Mouse (Mus musculus) c-Kit-positive CD71-positive TER-119-positive erythroid progenitor cells, embryonic 14.5 days (primary cell): ENCODE data around the gene Cdc14a.
A peak's percentile ranks its signal among the peaks of the same experiment; 100 is the strongest.

Source experiments
- DNase-seq: peaks from one replicate; pipeline ENCODE4 v3.0.0-alpha.2; 2013; ENCODE audit warnings: low spot score

The Cdc14a gene

DNA sequence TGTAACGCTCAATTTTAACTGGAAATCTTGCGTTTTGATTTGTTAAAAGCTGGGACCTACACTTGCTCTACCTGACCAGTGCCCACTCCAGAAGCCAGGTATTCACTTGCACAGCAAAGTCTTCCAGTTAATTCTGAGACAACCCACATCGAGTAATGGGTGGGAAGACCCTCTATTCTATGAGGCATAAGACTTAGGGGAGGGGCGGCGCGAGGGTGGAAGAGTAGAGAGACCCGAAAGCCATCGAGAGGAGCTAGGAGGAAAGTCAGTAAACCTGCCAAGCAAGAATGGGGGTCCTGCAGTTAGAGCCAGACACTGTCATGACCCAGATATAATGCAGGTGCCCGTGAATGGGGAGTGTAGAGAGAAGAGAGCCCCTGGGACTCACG, 96.2 kb downstream of the Cdc14a start:
- DNase-seq, result no peak

DNA sequence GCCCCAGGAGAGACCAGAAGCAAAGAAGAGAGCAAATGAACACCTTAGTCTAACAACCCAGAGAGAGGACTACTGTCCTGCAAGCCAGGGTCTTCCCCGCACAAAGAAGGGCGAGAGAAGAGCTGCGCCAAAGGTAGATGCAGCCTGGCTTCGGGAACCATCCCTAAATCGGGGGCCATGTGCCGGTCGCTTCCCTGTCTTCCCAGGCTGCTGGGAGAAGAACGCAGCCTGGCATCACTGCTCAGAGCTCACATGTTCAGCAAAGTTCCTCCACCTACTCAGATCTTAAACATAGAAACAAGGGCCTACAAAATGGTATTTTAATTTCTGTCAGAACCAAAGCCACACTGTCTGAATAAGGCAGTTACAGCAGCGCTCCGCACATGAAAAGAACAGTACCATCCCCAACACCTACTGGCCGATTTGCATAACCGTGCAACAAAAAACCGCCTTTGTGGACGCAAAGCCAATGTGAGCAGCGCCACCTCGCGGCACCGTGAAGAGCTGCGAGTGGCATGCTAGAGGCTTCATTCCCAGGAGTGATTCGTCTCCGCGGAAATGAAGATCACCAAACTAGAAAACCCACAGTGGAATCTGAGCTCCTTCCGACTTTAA, 96.7 kb downstream of the Cdc14a start:
- DNase-seq, result peak; percentile 63

DNA sequence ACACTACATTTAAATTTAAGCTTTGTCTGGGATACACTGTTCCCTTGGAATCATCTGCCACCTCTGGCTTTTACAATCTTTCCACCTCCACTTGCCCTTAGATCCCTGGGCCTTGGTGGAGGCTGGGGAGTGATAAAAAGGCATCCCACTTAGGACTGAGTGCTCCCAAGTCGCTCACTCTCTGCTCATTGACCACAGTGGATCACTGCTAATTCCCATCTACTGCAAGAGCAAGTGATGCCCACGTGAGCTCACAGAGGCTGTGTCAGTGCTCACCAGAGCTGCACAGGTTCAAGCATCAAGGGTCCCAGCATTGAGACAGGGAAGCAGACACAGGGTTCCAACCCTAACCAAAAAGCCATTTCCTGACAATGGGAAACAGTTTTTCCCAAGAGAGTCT, 98.3 kb downstream of the Cdc14a start:
- no peak for DNase-seq

DNA sequence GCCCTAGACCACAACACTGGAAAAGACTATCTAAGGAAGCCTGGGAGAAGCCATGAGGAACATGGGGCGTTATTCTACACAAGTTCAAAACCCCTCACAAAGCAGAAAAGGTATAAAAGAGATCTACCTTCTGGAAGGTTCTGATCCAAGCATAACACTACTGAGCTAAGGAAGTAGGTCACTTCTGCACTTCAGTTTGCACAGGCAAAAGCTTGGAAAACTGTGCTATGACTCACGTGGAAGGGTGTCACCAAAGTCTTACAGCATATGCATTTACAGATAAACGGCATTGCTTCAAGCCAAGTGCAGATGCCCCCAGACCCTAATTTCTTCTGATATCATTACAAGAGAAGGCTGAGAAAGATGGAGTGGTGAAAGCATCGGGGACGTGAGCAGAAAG, 104.1 kb downstream of the Cdc14a start:
- DNase-seq, result no peak

DNA sequence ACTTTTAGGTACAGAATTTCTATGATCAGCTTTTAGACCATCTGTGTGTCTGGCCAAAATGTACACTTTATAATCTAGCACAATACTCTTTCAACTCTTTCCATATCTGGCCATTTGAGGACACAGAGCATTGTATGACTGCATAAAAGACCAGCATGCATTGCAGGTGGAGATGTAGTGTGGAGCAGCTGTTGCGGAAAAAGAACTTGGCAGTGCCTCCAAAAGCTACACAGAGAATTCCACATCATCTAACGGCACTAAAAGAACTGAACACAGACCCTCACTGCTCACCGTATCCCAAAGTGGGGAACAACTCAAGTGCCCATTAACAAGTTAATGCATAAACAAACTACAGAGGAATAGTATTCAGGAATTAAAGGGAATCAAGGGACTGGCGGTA, 112.0 kb downstream of the Cdc14a start:
- no peak for DNase-seq

DNA sequence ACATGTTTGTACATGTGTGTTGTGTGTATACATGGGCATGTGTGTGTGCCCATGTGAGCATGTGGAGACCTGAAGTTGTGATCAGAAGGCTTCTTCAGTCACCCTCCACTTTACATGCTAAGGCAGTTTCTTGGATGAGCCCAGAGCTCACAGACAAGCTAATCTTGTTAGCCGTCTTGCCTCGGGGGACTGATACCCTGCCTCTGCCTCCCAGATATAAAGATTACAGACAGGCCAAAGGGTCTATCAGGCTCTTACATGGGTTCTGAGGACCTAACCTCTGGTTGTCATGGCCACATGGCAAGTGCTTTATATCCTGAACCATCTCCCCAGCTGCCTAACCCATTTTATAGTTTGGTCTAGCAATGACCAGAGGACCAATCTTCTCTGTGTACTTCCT, 112.7 kb downstream of the Cdc14a start:
- DNase-seq, result no peak

DNA sequence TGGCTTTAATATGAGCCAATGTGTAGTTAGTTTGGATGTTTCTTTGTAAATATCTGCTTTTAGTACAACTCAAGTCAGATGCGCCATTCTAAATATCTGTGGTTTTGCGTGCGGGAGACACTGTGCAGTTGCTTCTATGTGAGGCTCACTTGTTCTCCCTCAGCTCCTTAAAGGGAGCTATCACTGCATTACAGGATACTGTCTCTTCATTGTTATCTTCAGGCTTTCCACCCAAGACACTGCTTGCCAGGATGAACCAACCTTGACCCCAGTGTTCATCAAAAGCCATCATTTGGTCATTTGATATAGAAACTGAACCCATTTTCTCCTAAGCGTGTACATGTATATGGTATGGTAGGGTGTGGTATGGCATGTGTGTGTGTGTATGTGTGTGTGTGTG, 113.2 kb downstream of the Cdc14a start:
- DNase-seq, result no peak

DNA sequence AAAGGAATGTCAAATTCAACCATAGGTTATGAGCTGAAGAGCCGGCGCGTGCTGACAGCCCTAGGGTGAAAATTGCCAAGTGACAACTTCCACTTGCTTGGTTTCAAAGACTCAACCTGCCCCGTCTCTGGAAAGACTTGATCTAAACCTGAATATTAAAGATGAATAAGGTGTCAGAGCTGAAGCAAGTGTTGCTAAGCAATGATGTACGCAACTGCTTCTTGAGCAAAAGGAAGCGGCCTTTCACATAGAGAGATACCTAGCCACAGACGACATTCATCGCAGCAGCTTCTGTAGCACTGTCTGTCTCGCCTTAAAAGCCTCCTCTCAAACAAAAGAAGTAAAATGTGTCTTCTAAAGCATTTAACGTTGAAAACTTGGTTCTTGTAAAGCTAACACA, 113.8 kb downstream of the Cdc14a start:
- no peak for DNase-seq

DNA sequence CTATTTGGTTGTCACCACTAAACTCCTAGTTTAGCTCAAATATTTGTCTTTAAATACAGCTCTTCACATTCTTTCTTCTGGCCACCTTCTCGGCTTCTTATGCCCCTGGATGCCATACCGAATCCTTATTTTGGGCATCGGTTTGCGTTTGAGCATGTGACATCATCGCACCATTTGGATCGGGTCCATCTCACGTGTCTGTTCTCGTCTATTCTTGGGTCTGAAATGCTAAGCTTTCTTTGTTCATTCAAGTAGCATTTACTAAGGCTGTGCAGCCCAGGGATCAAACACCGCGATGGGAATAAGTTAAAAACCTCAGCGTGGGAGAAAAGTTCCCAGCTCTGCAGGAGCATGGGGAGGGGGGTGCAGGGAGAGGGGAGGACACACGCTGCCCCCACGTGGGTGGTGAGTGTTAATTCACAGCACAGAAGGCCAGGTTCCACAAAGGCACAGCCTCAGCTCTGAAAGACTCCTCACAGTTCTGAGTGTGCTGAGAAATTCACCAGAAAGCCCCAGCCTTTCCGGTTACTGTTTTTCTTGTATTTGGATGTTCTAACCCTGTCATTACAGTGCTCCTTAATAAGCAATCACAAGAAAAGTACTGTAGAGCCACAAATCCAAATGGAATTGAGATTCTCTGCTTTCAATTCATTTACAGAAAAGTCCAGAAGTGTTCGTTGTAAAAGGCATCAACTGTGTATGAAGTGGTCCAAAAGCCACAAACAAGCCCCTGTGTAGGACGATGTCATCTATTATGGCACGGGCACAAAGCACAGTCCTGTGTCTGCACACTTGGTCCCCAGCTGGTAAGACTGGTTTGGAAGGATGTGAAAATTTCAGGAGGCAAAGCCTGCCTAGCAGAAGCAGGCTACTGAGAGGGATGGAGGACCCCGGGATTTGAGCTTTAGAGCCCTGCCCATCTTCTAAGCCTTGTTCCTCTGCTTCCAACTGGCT, 118.8 kb downstream of the Cdc14a start:
- no peak for DNase-seq

DNA sequence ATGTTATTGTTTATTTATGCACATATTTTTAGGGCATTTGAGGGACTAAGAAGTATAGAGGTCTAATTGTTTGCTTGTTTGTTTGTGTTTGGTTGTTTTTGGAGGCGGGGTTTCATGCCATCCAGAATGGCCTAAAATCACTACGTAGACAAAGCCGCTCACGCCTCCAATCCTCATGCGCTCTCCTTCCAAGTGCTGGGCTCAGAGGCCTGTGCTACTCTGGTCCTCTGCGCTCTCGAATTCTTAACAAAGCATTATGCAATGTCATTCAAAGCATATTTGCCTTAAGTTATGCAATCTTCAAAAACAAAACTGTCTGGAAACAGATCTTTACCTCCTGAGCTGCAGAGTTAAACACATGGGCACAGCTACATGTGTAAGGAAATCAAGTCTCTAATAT, 121.3 kb downstream of the Cdc14a start:
- DNase-seq, result no peak

DNA sequence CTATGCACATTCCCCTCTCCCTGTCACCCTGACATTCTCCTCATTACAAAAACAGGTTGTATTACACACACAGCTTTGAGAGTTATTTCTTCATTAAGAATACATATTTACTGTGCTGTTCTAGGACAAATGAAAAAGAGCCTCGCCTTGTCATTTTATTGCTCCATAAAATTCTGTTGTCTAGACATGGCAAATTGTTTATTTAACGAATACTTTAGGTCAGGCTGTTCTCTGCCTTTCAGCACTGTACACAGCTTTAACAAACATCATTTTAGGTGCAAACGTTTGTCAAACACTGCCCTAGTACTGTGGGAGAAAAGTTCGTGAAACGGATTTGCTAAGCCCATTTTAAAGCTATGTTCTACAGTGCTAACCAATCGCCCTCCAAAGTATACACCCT, 122.1 kb downstream of the Cdc14a start:
- no peak for DNase-seq

DNA sequence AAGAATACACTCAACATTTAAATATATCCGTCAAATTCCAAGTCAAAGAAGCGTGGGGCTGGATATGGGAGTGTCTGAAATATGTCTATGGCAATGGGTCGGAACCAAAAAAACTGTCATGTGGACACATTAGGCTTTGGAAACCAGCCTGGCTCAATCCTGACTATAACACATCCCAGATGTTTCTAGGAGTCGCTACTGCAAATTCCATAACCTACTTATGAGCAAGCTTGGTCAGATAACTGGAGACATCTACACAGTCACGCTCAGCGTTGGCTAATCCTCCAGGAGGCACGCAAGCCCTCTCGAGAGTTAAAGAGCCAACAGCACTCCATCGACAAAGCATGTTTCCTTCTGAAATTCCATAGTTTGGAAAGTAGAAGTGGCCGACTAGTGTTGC, 125.1 kb downstream of the Cdc14a start:
- no peak for DNase-seq

DNA sequence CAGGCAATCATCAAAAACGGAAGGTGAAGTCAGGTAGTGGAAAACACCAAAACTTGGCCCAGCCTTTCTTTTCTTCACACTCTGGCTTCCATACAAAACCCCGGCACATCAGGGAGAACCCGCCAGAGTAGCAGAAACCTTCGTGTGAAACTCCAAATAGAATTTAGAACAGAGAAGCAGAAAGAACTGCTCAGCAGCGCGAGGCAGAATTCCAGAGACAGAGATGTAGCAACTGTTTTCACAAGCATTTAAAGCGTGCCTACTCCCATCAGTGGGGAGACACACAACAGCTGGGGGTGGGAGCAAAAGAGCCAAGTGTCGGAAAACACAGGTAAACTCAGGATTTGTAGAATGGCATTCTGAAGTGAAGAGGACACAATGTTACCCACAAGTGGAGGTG, 125.8 kb downstream of the Cdc14a start:
- no peak for DNase-seq

DNA sequence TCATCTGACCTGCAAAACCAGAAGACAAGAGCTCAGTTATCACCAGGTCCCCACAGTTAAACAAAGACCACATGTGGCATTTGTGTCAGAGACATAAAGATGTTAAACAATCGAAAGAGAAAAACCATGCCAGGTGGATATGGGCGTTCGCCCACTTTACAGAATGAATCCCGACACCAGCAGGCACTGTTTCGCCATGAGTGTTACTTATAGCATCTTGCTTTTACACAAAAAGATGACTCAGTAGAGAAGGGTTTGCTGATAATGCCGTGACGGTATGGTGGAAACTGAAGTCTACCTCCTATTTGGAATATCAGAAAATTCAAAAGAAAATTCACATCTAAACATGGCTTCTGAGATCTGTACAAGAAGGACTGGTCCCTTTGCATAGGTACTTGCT, 126.7 kb downstream of the Cdc14a start:
- no peak for DNase-seq

DNA sequence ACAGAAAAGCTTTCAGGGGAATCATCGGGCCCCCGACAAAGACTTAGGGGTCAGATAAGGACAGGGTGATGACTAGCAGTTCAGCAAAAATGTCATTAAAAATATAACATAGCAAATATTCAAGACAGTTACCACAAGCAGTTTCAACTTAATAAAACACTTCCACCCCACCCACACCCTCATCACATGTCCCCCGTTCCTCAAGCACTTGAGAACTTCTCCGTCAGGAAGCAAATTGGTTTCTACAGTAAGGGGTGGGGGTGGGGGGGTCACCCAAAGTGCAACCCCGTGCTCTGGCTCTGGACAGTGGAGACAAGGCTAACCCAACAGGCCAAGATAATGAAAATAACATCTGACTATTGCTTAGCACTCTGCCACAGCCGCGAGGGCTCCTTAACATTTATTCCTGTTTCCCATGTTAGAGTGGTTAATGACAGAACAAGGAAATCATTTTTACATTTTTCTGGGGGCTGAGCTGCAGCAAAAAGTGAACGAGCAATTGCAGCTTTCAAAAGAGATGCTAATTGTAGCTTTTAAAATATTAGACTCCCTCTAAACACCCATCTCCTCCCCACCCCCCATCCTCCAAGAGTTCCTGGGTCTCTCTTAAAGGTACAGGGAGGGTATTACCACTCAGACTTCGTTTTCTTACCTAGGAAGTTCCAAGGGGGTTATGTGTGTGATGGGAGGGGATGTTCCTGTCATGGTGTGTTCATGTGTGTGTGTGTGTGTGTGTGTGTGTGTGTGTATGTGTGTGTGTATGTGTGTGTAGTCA, 133.6 kb downstream of the Cdc14a start:
- DNase-seq, result no peak

DNA sequence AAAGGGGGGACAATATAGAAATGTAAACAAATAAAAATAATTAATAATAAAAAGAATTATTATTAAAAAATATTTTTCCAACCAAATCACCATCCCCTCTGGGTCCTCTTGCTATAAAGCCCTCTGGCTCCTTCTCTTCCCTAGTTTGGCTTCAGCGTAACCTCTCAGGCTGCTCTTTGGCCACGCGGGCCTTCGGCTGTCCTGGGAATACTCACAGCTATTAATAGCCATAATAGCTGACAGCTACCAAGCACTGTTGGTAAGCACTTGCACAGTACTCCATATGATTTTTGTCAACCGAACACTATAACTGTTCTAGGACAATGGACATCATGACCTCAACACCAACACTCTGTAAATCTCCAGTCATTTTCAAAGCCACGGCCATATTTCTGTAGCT, 135.0 kb downstream of the Cdc14a start:
- DNase-seq, result no peak

DNA sequence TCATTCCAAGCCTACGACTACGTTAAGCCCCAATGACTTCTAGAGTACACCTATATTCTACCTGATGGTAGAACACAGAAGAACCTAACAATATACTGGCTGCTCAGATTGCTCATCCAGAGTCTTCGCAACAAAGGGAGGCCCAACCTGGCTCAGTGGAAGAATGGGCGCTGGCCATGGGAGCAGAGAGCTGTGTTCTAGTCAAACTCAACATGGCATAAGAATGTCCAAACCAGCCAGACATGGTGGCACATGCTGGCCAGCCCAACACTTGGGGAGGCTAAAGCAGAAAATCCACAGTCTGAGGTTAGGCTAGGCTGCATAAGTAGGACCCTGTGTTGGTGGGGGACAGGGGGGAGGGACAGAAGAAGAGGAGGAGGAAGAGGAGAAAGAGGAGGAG, 139.1 kb downstream of the Cdc14a start:
- DNase-seq, result no peak

DNA sequence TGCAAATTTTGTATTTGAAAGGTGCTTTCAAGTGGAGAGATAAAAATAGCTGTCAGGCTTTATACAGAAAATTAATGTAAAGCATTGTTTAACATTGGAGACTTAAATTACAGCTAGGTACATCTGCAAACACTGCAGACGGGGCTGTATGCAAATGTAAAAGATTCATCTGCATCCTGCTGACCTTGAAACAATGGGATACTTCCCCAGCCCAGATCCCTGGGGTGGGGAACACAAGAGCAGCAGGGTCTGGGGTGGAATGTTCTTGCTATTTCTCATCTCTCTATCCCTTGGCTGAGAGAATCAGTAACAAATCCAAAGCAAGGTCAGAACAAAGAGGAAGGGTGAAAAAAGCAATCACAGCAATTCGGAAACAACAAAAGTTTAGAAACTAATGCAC, 139.8 kb downstream of the Cdc14a start:
- no peak for DNase-seq

DNA sequence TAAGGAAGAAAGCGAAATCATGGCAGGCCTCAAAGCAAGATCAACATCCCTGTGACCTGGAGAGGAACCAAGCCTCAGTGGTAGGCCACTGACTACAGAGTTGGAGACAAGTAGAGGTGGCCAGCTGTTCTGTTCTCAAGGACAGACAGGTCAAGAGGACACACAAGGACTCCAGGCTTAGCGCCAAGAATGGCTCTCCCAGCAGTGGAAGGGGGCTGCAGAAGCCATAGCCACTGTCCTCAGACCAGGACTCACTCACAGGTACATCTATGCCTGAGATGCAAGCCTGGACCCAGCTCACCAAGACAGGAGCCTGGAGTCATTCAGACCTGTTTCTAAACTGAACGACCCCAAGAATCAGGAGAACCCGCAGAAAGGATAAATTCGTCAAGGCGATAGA, 142.2 kb downstream of the Cdc14a start:
- DNase-seq, result no peak

DNA sequence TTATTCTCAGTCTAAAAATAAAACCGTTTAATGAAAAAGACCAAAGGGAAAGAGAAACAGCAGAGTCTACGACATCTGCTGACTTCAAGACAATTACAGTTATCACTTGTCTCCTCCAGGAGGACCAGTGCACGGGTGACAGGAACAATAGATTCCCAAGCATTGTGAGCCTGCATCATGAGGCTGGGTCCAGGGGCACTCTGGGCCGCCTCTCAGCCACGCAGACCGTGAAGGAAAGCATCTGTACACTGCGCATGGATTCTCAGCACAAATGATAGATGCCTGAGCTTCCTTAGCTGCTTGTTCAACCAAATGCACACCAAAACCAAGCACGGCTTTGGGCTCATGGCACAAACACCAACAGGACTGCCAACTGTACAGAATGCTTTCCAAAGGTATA, 146.7 kb downstream of the Cdc14a start:
- DNase-seq, result no peak

DNA sequence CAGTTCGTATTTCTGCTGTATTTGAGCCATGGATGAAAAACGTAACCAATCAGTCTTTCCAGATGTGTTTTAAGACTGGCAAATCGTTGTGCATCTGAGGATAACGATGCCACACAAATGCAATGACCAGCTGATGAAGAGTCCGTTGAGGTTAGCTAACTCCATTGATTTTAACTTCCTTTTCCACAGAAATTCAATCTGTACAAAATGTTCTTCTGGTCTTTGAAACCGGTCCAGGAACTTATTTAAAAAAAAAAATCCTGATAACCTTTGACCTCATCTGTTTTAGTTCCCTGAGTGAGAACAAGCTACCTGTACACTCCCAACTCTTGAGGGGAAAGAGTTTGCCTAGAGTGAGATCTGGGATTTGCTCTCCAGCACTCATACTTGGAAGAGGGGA, 152.2 kb downstream of the Cdc14a start:
- no peak for DNase-seq

DNA sequence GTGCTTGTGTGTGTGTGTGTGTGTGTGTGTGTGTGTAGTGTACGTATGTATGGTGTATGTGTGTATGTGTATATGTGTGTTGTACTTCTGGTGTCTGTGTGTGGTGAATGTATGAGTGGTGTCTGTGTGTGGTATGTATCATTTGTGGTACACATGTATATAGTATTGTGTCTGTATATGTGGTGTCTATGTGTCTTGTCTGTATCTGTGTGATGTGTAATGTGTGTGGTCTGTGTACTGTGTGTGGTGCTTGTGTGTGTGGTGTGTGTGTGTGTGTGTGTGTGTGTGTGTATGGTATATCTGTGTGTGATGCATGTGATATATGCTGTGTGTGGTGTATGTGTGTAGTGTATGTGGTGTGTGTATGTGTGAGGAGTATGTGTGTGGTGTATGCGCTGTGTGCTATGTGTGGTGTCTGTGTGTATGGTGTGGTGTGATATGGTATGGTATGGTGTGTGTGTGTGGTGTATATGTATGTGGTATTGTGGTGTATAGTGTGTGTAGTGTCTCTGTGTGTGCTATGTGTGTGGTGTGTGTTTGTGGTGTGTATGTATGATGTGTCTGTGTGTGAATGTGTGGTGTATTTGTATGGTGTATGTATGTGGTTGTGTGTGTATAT, 156.7 kb downstream of the Cdc14a start:
- no peak for DNase-seq

DNA sequence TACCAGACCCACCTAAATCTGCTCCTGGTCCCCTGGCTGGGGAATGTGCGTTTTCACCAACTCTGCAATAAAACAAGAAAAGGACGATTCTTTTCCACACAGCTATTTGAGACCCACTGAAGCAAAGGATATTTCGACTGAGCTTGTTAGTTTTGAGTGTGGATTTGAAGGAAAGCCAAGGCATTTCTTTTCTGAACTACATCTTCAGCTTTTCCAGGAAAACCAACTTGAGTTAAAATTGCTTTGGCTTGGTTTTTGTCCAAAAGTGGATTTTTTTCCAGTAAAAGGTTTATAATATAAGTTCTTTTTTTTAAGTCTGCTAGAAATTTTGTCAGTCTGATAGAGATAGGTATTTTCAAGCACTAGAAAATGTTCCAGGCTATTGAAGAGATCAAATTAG, 157.5 kb downstream of the Cdc14a start:
- DNase-seq, result no peak
